Mouse (Mus musculus): ENCODE results near the gene Sdk1. TPM values are rescaled to one million over a fixed set of nuclear protein-coding genes. Genes with fewer than 3 reads are reported as not detected.

Gene Sdk1
- total RNA-seq, 1 experiment = 1.2 TPM

DNA sequence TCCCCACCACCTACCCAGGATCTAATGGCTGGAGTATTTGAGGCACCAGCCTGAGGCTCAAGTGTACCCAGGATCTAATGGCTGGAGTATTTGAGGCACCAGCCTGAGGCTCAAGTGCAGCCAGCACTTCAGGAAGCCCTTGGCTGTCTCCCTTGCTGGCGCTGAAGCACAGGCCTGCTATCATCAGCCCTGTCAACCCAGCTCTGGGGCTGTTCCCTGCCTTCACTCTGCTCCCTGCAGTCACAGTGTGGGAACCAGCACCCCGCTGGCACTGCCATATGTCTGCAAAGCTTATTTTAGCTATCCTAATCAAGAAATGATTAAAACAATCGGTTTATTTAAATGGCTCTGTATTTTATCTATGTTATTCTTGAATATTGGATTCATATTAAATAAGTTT is 457.1 kb downstream of the Sdk1 start:
- Histone ChIP-seq H3K27ac (ENCODE audit: insufficient read depth, low read depth, low read length, poor library complexity, severe bottlenecking) (no peak overlapping the region), H3K4me3 (ENCODE audit: insufficient read depth in 1 of 2, low read depth in 1 of 2, low read length in 2 of 2, poor library complexity in 1 of 2, severe bottlenecking in 1 of 2) (no peak overlapping the region), H3K4me1 (ENCODE audit: control insufficient read depth in 2 of 2, insufficient read depth in 2 of 2, low read length in 2 of 2, poor library complexity in 1 of 2) (no peaks in the 10 kb centered on the region), H3K36me3 (ENCODE audit: control insufficient read depth, insufficient read depth, low read length, poor library complexity, severe bottlenecking) (no peaks in the 10 kb centered on the region), H3K9ac (ENCODE audit: insufficient read depth, low read depth, low read length, poor library complexity, severe bottlenecking) (no peak overlapping the region), H3K9me3 (ENCODE audit: control insufficient read depth, insufficient read depth, low read depth, low read length) (no peaks in the 10 kb centered on the region)
- no peak for DNase-seq (ENCODE audit: low read depth, low spot score)
- in situ Hi-C loops (cut with MboI; ENCODE audit: low sequenced_read_pairs in 2 of 2, unreplicated experiment in 2 of 2) = no loop called here
- TF ChIP-seq MAFK (IDR thresholded peaks at IDR 0.05; ENCODE audit: insufficient read depth, low read depth, low read length) (no peak), HCFC1 (IDR thresholded peaks at IDR 0.05; ENCODE audit: borderline replicate concordance, insufficient read depth, low read length) (no peak), ZNF384 (IDR thresholded peaks at IDR 0.05; ENCODE audit: low read depth, low read length) (no peak), ZC3H11A (IDR thresholded peaks at IDR 0.05; ENCODE audit: borderline replicate concordance, low read depth, low read length) (no peak), CHD2 (IDR thresholded peaks at IDR 0.05; ENCODE audit: low read depth, low read length) (no peak)

DNA sequence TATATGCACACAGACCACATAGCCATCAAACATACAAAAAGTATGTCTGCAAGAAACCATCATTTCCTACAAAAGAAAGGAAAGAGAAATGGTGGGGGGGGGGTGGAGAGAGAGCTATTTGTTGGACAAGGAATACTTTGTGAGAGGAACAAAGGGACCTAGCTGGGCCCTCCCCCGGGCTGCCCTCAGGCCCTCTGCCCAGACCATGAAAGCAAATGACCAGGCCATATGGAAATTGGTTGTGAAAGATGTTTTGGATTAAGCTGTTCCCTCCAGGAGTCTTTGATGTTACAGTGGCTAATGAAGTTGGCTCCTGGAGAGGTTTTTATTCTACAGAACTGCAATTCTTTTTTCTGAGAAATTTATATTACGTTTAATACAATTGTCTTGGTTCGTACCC is 479.5 kb downstream of the Sdk1 start:
- TF ChIP-seq HCFC1 (IDR thresholded peaks at IDR 0.05; ENCODE audit: borderline replicate concordance, insufficient read depth, low read length) = no peak
- TF ChIP-seq CHD2 (IDR thresholded peaks at IDR 0.05; ENCODE audit: low read depth, low read length) = no peak
- no peak for TF ChIP-seq MAFK (IDR thresholded peaks at IDR 0.05; ENCODE audit: insufficient read depth, low read depth, low read length)
- no peaks in the 10 kb centered on the region for H3K36me3 ChIP-seq (ENCODE audit: control insufficient read depth, insufficient read depth, low read length, poor library complexity, severe bottlenecking)
- H3K27ac ChIP-seq (ENCODE audit: insufficient read depth, low read depth, low read length, poor library complexity, severe bottlenecking) = no peak overlapping the region
- DNase-seq (ENCODE audit: low read depth, low spot score) = no peak
- no peak overlapping the region for H3K9ac ChIP-seq (ENCODE audit: insufficient read depth, low read depth, low read length, poor library complexity, severe bottlenecking)
- in situ Hi-C loops (cut with MboI; ENCODE audit: low sequenced_read_pairs in 2 of 2, unreplicated experiment in 2 of 2) = no loop called here
- no peak overlapping the region for H3K4me3 ChIP-seq (ENCODE audit: insufficient read depth in 1 of 2, low read depth in 1 of 2, low read length in 2 of 2, poor library complexity in 1 of 2, severe bottlenecking in 1 of 2)
- no peaks in the 10 kb centered on the region for H3K4me1 ChIP-seq (ENCODE audit: control insufficient read depth in 2 of 2, insufficient read depth in 2 of 2, low read length in 2 of 2, poor library complexity in 1 of 2)
- no peaks in the 10 kb centered on the region for H3K9me3 ChIP-seq (ENCODE audit: control insufficient read depth, insufficient read depth, low read depth, low read length)

DNA sequence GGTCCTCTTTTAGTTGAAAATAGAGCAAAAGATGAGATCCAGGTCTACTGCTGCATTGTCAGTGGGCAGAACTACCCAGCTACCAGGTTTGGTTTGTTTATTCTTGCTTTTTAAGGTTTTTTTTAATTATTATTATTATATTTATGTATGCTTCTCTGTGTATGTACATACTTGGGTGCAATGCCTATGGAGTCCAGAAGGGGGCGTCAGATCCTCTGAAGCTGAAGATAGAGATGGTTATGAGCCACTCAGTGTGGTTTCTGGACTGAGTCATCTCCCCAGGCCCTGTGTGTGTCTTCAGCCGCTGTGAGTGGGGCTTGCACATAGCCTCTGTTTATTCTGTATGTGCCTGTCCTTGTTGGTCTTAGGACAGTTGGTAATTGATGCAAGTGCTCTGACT is 486.7 kb downstream of the Sdk1 start:
- TF ChIP-seq CHD2 (IDR thresholded peaks at IDR 0.05; ENCODE audit: low read depth, low read length) = no peak
- TF ChIP-seq ZC3H11A (IDR thresholded peaks at IDR 0.05; ENCODE audit: borderline replicate concordance, low read depth, low read length) = no peak
- no peak for TF ChIP-seq MAFK (IDR thresholded peaks at IDR 0.05; ENCODE audit: insufficient read depth, low read depth, low read length)
- no peak for TF ChIP-seq HCFC1 (IDR thresholded peaks at IDR 0.05; ENCODE audit: borderline replicate concordance, insufficient read depth, low read length)
- no peak for TF ChIP-seq ZNF384 (IDR thresholded peaks at IDR 0.05; ENCODE audit: low read depth, low read length)
- peak; percentile 8 for DNase-seq (ENCODE audit: low read depth, low spot score)
- no peak overlapping the region for H3K4me3 ChIP-seq (ENCODE audit: insufficient read depth in 1 of 2, low read depth in 1 of 2, low read length in 2 of 2, poor library complexity in 1 of 2, severe bottlenecking in 1 of 2)
- no peaks in the 10 kb centered on the region for H3K4me1 ChIP-seq (ENCODE audit: control insufficient read depth in 2 of 2, insufficient read depth in 2 of 2, low read length in 2 of 2, poor library complexity in 1 of 2)
- H3K36me3 ChIP-seq (ENCODE audit: control insufficient read depth, insufficient read depth, low read length, poor library complexity, severe bottlenecking) = no peaks in the 10 kb centered on the region
- H3K9me3 ChIP-seq (ENCODE audit: control insufficient read depth, insufficient read depth, low read depth, low read length) = no peaks in the 10 kb centered on the region
- in situ Hi-C loops (cut with MboI; ENCODE audit: low sequenced_read_pairs in 2 of 2, unreplicated experiment in 2 of 2) = loop anchor here in 1 of 2 experiments (25.0 kb wide), 1 partner anchor 584 kb away; no protein-coding TSS in a partner anchor
- H3K27ac ChIP-seq (ENCODE audit: insufficient read depth, low read depth, low read length, poor library complexity, severe bottlenecking) = no peak overlapping the region
- H3K9ac ChIP-seq (ENCODE audit: insufficient read depth, low read depth, low read length, poor library complexity, severe bottlenecking) = no peak overlapping the region

DNA sequence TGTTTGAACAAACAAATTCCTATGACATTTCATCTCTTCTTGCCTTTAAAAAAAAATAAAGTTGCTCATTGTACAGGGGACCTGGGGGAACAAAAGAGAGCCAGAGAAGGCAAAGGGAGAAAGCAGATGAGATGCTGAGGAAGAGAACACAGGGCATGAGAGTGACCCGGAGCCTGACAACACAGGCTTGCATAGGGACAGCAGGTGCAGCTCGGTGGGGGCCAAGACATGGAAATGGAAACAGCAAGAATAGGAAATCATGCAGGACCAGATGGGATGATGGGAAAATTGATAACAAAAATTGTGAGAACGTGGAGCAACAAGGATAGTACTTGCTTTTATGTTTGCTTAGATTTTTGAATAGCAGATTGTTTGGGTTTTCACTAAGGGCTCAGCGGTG is 488.7 kb downstream of the Sdk1 start:
- Histone ChIP-seq H3K27ac (ENCODE audit: insufficient read depth, low read depth, low read length, poor library complexity, severe bottlenecking) (no peak overlapping the region), H3K4me3 (ENCODE audit: insufficient read depth in 1 of 2, low read depth in 1 of 2, low read length in 2 of 2, poor library complexity in 1 of 2, severe bottlenecking in 1 of 2) (no peak overlapping the region), H3K9me3 (ENCODE audit: control insufficient read depth, insufficient read depth, low read depth, low read length) (no peaks in the 10 kb centered on the region), H3K9ac (ENCODE audit: insufficient read depth, low read depth, low read length, poor library complexity, severe bottlenecking) (no peak overlapping the region), H3K36me3 (ENCODE audit: control insufficient read depth, insufficient read depth, low read length, poor library complexity, severe bottlenecking) (no peaks in the 10 kb centered on the region), H3K4me1 (ENCODE audit: control insufficient read depth in 2 of 2, insufficient read depth in 2 of 2, low read length in 2 of 2, poor library complexity in 1 of 2) (no peaks in the 10 kb centered on the region)
- no peak for DNase-seq (ENCODE audit: low read depth, low spot score)
- in situ Hi-C loops (cut with MboI; ENCODE audit: low sequenced_read_pairs in 2 of 2, unreplicated experiment in 2 of 2) = loop anchor here in 1 of 2 experiments (25.0 kb wide), 1 partner anchor 582 kb away; no protein-coding TSS in a partner anchor
- TF ChIP-seq HCFC1 (IDR thresholded peaks at IDR 0.05; ENCODE audit: borderline replicate concordance, insufficient read depth, low read length) (no peak), MAFK (IDR thresholded peaks at IDR 0.05; ENCODE audit: insufficient read depth, low read depth, low read length) (no peak), ZNF384 (IDR thresholded peaks at IDR 0.05; ENCODE audit: low read depth, low read length) (no peak), CHD2 (IDR thresholded peaks at IDR 0.05; ENCODE audit: low read depth, low read length) (no peak), ZC3H11A (IDR thresholded peaks at IDR 0.05; ENCODE audit: borderline replicate concordance, low read depth, low read length) (no peak)

DNA sequence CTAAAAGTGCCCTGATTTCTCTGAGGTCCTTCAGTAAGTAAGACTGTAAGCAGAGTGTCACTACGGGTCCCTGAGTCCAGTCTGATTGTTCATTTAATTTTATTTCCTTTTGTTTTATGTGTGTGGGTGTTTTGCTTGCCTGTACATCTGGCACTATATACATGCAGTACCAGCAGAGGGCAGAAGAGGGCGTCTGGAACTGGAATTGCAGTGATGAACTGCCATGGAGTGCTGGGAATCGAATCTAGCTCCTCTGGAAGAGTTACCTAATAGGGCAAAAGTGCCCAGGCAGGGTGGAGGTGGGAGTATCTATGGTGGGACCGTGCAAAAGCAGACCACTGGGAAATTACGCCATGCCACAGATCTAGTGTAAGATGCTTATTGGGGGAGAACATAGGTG is 497.4 kb downstream of the Sdk1 start:
- in situ Hi-C loops (cut with MboI; ENCODE audit: low sequenced_read_pairs in 2 of 2, unreplicated experiment in 2 of 2) = loop anchor here in 1 of 2 experiments (25.0 kb wide), 1 partner anchor 574 kb away; no protein-coding TSS in a partner anchor
- TF ChIP-seq ZC3H11A (IDR thresholded peaks at IDR 0.05; ENCODE audit: borderline replicate concordance, low read depth, low read length) (peak; percentile 23; the same call in 1 of the 2 replicates), HCFC1 (IDR thresholded peaks at IDR 0.05; ENCODE audit: borderline replicate concordance, insufficient read depth, low read length) (no peak)
- DNase-seq (ENCODE audit: low read depth, low spot score) = peak; percentile 17
- no peaks in the 10 kb centered on the region for H3K4me1 ChIP-seq (ENCODE audit: control insufficient read depth in 2 of 2, insufficient read depth in 2 of 2, low read length in 2 of 2, poor library complexity in 1 of 2)
- H3K4me3 ChIP-seq (ENCODE audit: insufficient read depth in 1 of 2, low read depth in 1 of 2, low read length in 2 of 2, poor library complexity in 1 of 2, severe bottlenecking in 1 of 2) = no peak overlapping the region
- H3K36me3 ChIP-seq (ENCODE audit: control insufficient read depth, insufficient read depth, low read length, poor library complexity, severe bottlenecking) = no peaks in the 10 kb centered on the region
- H3K27ac ChIP-seq (ENCODE audit: insufficient read depth, low read depth, low read length, poor library complexity, severe bottlenecking) = no peak overlapping the region
- H3K9ac ChIP-seq (ENCODE audit: insufficient read depth, low read depth, low read length, poor library complexity, severe bottlenecking) = no peak overlapping the region
- H3K9me3 ChIP-seq (ENCODE audit: control insufficient read depth, insufficient read depth, low read depth, low read length) = no peaks in the 10 kb centered on the region
